Mouse (Mus musculus): ENCODE results near the gene Cdr2.

DNA sequence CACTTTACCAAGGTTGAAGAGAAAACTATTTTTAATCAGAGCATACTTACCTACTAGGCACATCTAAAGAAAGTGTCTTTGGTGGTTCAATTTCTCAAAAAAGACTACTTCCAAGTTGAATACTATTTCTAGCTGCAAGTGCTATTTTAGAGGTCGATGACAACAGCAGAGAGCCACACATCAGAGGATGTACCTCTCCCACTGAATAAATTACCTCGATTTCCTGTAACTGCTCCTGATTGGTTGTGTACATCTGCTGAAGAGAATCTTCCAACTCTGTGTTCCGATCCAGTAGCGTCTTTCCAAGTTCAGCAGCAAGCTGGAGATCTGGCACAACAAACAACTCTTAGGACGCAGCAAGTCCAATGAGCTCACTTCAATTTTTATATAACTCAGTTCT, 12.0 kb downstream of the Cdr2 start:
- TF ChIP-seq POLR2A (IDR thresholded peaks at IDR 0.05; ENCODE audit: borderline replicate concordance, extremely low read depth, low read depth, low read length) = no peak
- no peak for TF ChIP-seq CTCF (IDR thresholded peaks at IDR 0.05; ENCODE audit: insufficient read depth, low read length)

Data from lung, adult 2 months (tissue).